Mouse (Mus musculus) E14TG2a.4 (cell line): ENCODE results near the gene Trpm3.

ENCODE experiments used
- CTCF ChIP-seq: conservative IDR thresholded peaks from 2 replicates; pipeline ENCODE4 v1.5.1; 2014; ENCODE audit warnings: low read length
- NANOG ChIP-seq: IDR thresholded peaks from 2 replicates; pipeline ENCODE4 v1.6.1; 2014; ENCODE audit warnings: borderline replicate concordance, low read length, mixed read lengths
- POU5F1 ChIP-seq: IDR thresholded peaks from 2 replicates; pipeline ENCODE4 v1.6.1; 2014; ENCODE audit warnings: low read length, borderline replicate concordance

- TF ChIP-seq CTCF (no peak), NANOG (peak; percentile 37; the same call in 1 of the 2 replicates), POU5F1 (no peak)
Observed at GRCm38 (mm10) chr19:22100582-22100981, 38.3 kb upstream of the Trpm3 start.
